Mouse (Mus musculus) bone marrow macrophage, adult 2 months (primary cell): ENCODE data around the gene Gabpb2. TPM values are rescaled to one million over a fixed set of nuclear protein-coding genes. Genes with fewer than 3 reads are reported as not detected.

Experiments used
- H3K27ac ChIP-seq: 2 replicates; pipeline ENCODE4 v1.5.1; 2012; ENCODE audit warnings: low read depth, low read length; ENCODE audit not compliant: insufficient read depth
- H3K4me1 ChIP-seq: 2 replicates; pipeline ENCODE4 v1.6.1; 2012; ENCODE audit warnings: low read length; ENCODE audit not compliant: control insufficient read depth, insufficient read depth
- H3K4me3 ChIP-seq: 2 replicates; pipeline ENCODE4 v1.5.1; 2012; ENCODE audit warnings: mild to moderate bottlenecking, low read length, moderate library complexity; ENCODE audit not compliant: insufficient read depth
- CTCF ChIP-seq: IDR thresholded peaks from 2 replicates; pipeline ENCODE4 v1.5.1; 2012; ENCODE audit warnings: low read depth, mild to moderate bottlenecking, low read length, moderate library complexity
- POLR2A ChIP-seq: IDR thresholded peaks from 2 replicates; pipeline ENCODE4 v1.6.1; 2012; ENCODE audit warnings: mild to moderate bottlenecking, low read depth, low read length, borderline replicate concordance
- polyA plus RNA-seq: library from polyadenylated mRNA; stranded (reverse); fragments of >200 nt; gene quantifications from 2 replicates; pipeline ENCODE4 v1.2.4, GENCODE M21; 2012; ENCODE audit not compliant: missing spikeins, insufficient read depth, insufficient read length

Gabpb2 gene
- polyA plus RNA-seq, 1 experiment: 38.8 TPM

- no peak overlapping the region for H3K4me3 ChIP-seq
- H3K27ac ChIP-seq: no peak overlapping the region
- TF ChIP-seq POLR2A: no peak
- TF ChIP-seq CTCF: no peak
- H3K4me1 ChIP-seq: peaks cover 7% of the 10 kb centered on the region
Measured at GRCm38 (mm10) chr3:95246465-95247231, 28.9 kb upstream of the Gabpb2 start.

GRCm38 (mm10) chr3:95243086-95243485 is 25.4 kb upstream of the Gabpb2 start:
- no peak overlapping the region for H3K27ac ChIP-seq
- TF ChIP-seq CTCF (no peak), POLR2A (no peak)
- peaks cover 7% of the 10 kb centered on the region for H3K4me1 ChIP-seq
- no peak overlapping the region for H3K4me3 ChIP-seq

GRCm38 (mm10) chr3:95241498-95241897 is 23.8 kb upstream of the Gabpb2 start, which contains the start of gene Gm128:
TSS of gene Gm128 (minus strand) at chr3:95241598.
- Histone ChIP-seq H3K27ac (no peak within 1 kb of the TSS), H3K4me3 (no peak within 1 kb of the TSS), H3K4me1 (peaks cover 6% of the 10 kb centered on the region)
- TF ChIP-seq POLR2A (no peak), CTCF (no peak)

- TF ChIP-seq POLR2A (no peak), CTCF (no peak)
- H3K4me1 ChIP-seq: peaks cover 4% of the 10 kb centered on the region; the same call in 1 of the 2 replicates
- no peak overlapping the region for H3K4me3 ChIP-seq
- H3K27ac ChIP-seq: no peak overlapping the region
Measured at GRCm38 (mm10) chr3:95240900-95241299, 23.2 kb upstream of the Gabpb2 start.

GRCm38 (mm10) chr3:95239971-95240370 is 22.3 kb upstream of the Gabpb2 start:
- Histone ChIP-seq H3K27ac (no peak overlapping the region), H3K4me3 (no peak overlapping the region), H3K4me1 (peaks cover 4% of the 10 kb centered on the region; the same call in 1 of the 2 replicates)
- TF ChIP-seq CTCF (no peak), POLR2A (no peak)

- H3K4me3 ChIP-seq: no peak overlapping the region
- peaks cover 4% of the 10 kb centered on the region; the same call in 1 of the 2 replicates for H3K4me1 ChIP-seq
- TF ChIP-seq CTCF (no peak), POLR2A (no peak)
- no peak overlapping the region for H3K27ac ChIP-seq
Measured at GRCm38 (mm10) chr3:95239022-95239421, 21.3 kb upstream of the Gabpb2 start.

GRCm38 (mm10) chr3:95237541-95238099 is 19.9 kb upstream of the Gabpb2 start:
- Histone ChIP-seq H3K4me3 (no peak overlapping the region), H3K27ac (no peak overlapping the region), H3K4me1 (peaks cover 7% of the 10 kb centered on the region)
- TF ChIP-seq CTCF (no peak), POLR2A (no peak)

GRCm38 (mm10) chr3:95235386-95236301 is 17.9 kb upstream of the Gabpb2 start:
- peaks cover 22% of the 10 kb centered on the region for H3K4me1 ChIP-seq
- H3K27ac ChIP-seq: no peak overlapping the region
- TF ChIP-seq POLR2A (no peak), CTCF (no peak)
- H3K4me3 ChIP-seq: no peak overlapping the region

- Histone ChIP-seq H3K4me1 (peaks cover 22% of the 10 kb centered on the region), H3K27ac (no peak overlapping the region), H3K4me3 (no peak overlapping the region)
- TF ChIP-seq CTCF (no peak), POLR2A (no peak)
Measured at GRCm38 (mm10) chr3:95233303-95233980, 15.7 kb upstream of the Gabpb2 start.
